9 mouse cellular contexts compared by ENCODE assay signal in the genomic region with DNA sequence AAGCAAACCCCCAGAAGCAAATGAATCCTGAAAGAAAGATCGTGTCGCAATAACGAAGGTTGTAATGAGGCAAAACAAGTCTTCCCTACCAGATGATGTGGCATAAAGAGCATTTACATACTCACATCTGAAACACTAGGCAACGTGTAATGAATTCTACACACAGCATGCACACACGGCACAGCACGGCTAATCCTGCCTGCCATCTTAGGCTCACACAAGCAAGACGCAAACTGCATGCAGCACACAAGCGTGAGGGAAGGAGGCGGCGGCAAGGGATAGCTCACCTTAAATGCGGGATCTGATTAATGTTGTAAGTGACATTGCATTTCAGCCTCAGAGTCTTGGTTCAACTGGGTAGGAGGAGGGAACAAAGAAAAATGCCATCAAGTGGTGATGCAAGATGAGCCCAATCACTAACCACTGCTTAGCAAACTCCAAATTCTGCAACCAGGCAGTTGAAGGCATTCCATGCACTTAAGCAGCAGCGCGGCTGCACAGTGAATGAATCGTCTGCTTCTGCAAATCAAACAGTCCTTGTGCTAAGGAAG. TPM values are rescaled to one million over a fixed set of nuclear protein-coding genes. Genes with fewer than 3 reads are reported as not detected.
DNase-seq lines count a peak whose midpoint lies in the region; ATAC-seq lines count a peak whose summit lies in the region.
"Had no signal": no experiment of that assay in that cellular context is flagged by ENCODE, and none has a peak within 500 bp of the region (broad histone marks: within the 10 kb centered on the region; RNA-seq: fewer than 3 reads in every experiment).

No protein-coding gene starts in this region.

- no peak for ATAC-seq in neural tube, embryonic 11.5 days (ENCODE audit: insufficient read depth, low FRiP score, low TSS enrichment)
- ATAC-seq in megakaryocyte progenitor cell, adult 5-6 weeks (replicated peaks; ENCODE audit: poor library complexity) = peak; percentile 29; the same call in 1 of the 2 replicates

- WGBS in neural tube, embryonic 11.5 days = 61% methylated on average over 14 of the region's 14 CpGs

- H3K36me3 ChIP-seq in neural tube, embryonic 11.5 days (ENCODE audit: control insufficient read depth, insufficient read depth, low read length) = no peaks in the 10 kb centered on the region
- H3K36me3 ChIP-seq: liver, embryonic 15.5 days had no signal

- H3K27ac ChIP-seq in neural tube, embryonic 11.5 days (ENCODE audit: low read depth, low read length) = no peak overlapping the region
- H3K27ac ChIP-seq: liver, embryonic 15.5 days had no signal

- peak overlapping the region; percentile 19; the same call in 1 of the 2 replicates for H3K9ac ChIP-seq in neural tube, embryonic 11.5 days (ENCODE audit: low read length)
- H3K9ac ChIP-seq: liver, embryonic 15.5 days had no signal

- peak; percentile 72 to 75 for DNase-seq in frontal cortex, postnatal 36 days (ENCODE audit: low spot score in 2 of 2)
- DNase-seq in frontal cortex, postnatal 25 days (ENCODE audit: low spot score in 2 of 2) = no peak
- no peak for DNase-seq in neural tube, embryonic 11.5 days (ENCODE audit: low spot score)
- DNase-seq in neural tube, embryonic 10.5 days (ENCODE audit: extremely low spot score, low spot score) = no peak
- DNase-seq in telencephalon, adult 2 months (ENCODE audit: low read depth, low spot score) = peak; percentile 71
- DNase-seq in adrenal gland, postnatal 4 days (ENCODE audit: low spot score in 2 of 2) = no peak
- no peak for DNase-seq in adrenal gland, adult (ENCODE audit: inconsistent age in 2 of 2, low spot score in 1 of 2)

- H3K4me2 ChIP-seq in neural tube, embryonic 11.5 days (ENCODE audit: low read depth) = no peak overlapping the region
- H3K4me2 ChIP-seq: liver, embryonic 15.5 days had no signal

- H3K27me3 ChIP-seq in neural tube, embryonic 11.5 days (ENCODE audit: control insufficient read depth, insufficient read depth, low read length) = no peaks in the 10 kb centered on the region

- H3K4me1 ChIP-seq in neural tube, embryonic 11.5 days (ENCODE audit: control insufficient read depth, insufficient read depth, low read length) = no peaks in the 10 kb centered on the region

- H3K4me3 ChIP-seq in neural tube, embryonic 11.5 days (ENCODE audit: low read depth, low read length) = no peak overlapping the region
- H3K4me3 ChIP-seq: liver, embryonic 15.5 days had no signal

- H3K9me3 ChIP-seq in neural tube, embryonic 11.5 days (ENCODE audit: control insufficient read depth, low read length) = no peaks in the 10 kb centered on the region
- H3K9me3 ChIP-seq: liver, embryonic 15.5 days had no signal

RNA-seq across cellular contexts. Expression of a gene that starts 20.6 kb away (rescaled TPM):
- polyA plus RNA-seq in neural tube, embryonic 11.5 days (2014; fragmentation: Nextera tagmentation; extraction: Ambion mirVana) = 12.6 and 13.1 TPM in 2 replicates
- 23.5 and 27.8 TPM in 2 replicates for total RNA-seq in megakaryocyte progenitor cell, adult 5-6 weeks (2015)
- total RNA-seq in megakaryocyte progenitor cell, adult 5-6 weeks (2017) = 24.2 and 25.7 TPM in 2 replicates
- total RNA-seq in adrenal gland, postnatal 4 days (2021) = 10 to 100 TPM; 42.8 to 43.1 TPM

Comparison
In these comparisons a context has a peak if more than half of its experiments do, and no peak if none do; other contexts are left out.
1. DNase-seq: peak in frontal cortex, postnatal 36 days (2 of 2) and telencephalon, adult 2 months (single experiment); none in frontal cortex, postnatal 25 days (0 of 2), neural tube, embryonic 11.5 days (single experiment), neural tube, embryonic 10.5 days (single experiment), adrenal gland, postnatal 4 days (0 of 2) and adrenal gland, adult (0 of 2).